Mouse (Mus musculus) lung, adult 2 months (tissue): Measurements from ENCODE around the gene Sp3.

Experiments used
- CTCF ChIP-seq: fragments of 200-500 bp; IDR thresholded peaks from 2 replicates; pipeline ENCODE4 v1.5.1; 2011; ENCODE audit warnings: mild to moderate bottlenecking, low read length, control low read depth; ENCODE audit not compliant: insufficient read depth
- POLR2A ChIP-seq: fragments of 200-500 bp; IDR thresholded peaks from 2 replicates; pipeline ENCODE4 v1.6.1; 2011; ENCODE audit warnings: low read depth, mild to moderate bottlenecking, control low read depth, low read length, borderline replicate concordance; ENCODE audit errors: extremely low read depth

DNA sequence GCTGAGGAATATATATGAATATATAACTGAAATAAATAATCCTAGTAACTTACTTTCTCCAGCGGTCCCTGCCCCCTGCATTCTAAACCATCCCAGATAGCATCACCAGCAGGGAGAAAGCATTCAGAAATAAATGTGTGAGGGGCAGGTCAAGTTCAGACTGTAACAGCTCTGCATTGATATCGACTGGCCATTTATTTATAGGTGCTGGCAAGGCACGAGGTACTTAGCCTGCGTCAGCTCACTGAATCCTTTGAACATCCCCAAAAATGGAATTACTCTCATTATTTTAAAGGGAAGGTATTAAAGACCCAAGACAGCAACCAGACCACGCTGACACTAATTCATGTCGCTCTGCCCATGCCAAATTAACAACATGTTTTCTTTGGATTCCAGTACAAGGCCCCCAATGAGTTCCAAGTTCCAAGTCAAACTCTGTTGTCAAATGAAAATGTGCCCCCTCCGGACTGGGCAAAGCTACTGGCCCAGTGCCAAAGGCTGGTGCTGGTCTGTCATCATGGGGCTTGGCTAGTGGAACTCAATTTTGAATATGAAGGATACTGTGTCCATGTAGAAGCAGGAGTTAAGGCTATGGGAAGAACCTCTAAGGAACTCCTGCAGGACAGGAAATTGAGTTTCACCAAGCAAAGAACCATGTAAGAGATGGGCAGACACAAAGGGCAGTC lies 64.9 kb downstream of the Sp3 start:
- TF ChIP-seq CTCF (no peak), POLR2A (no peak)
